Mouse (Mus musculus) liver, adult 2 months (tissue): ENCODE measurements around the gene Fbxo45. TPM values are rescaled to one million over a fixed set of nuclear protein-coding genes. Genes with fewer than 3 reads are reported as not detected.
"Not testable (repeated sequence)": the region's sequence is repeated elsewhere in the genome, so short reads cannot be mapped to it uniquely, and the experiment has no call there.

Experiments
- DNase-seq: peaks from one replicate; pipeline ENCODE4 v3.0.0-alpha.2; 2011; ENCODE audit warnings: low read depth, low spot score; ENCODE audit errors: extremely low read depth
- H3K27ac ChIP-seq: fragments of 200-500 bp; replicated peaks from 2 replicates; pipeline ENCODE4 v1.5.1; 2012; ENCODE audit warnings: low read depth, mild to moderate bottlenecking, control low read depth, inconsistent platforms, low read length; ENCODE audit not compliant: insufficient read depth
- H3K27me3 ChIP-seq: fragments of 200-500 bp; 2 replicates; pipeline ENCODE4 v1.6.1; 2012; ENCODE audit warnings: mild to moderate bottlenecking, moderate library complexity, low read length, inconsistent platforms; ENCODE audit not compliant: control insufficient read depth, insufficient read depth
- H3K36me3 ChIP-seq: fragments of 200-500 bp; 2 replicates; pipeline ENCODE4 v1.6.1; 2012; ENCODE audit warnings: low read length, inconsistent platforms; ENCODE audit not compliant: control insufficient read depth, insufficient read depth
- H3K4me1 ChIP-seq: fragments of 200-500 bp; 2 replicates; pipeline ENCODE4 v1.6.1; 2011; ENCODE audit warnings: low read length; ENCODE audit not compliant: control insufficient read depth, insufficient read depth
- H3K4me3 ChIP-seq: fragments of 200-500 bp; 2 replicates; pipeline ENCODE4 v1.5.1; 2011; ENCODE audit warnings: low read depth, mild to moderate bottlenecking, control low read depth, low read length, moderate library complexity; ENCODE audit not compliant: insufficient read depth
- H3K79me2 ChIP-seq: fragments of 200-500 bp; 2 replicates; pipeline ENCODE4 v1.6.1; 2012; ENCODE audit warnings: inconsistent platforms, mild to moderate bottlenecking, low read length, moderate library complexity; ENCODE audit not compliant: control insufficient read depth, insufficient read depth
- H3K9ac ChIP-seq: fragments of 200-500 bp; 2 replicates; pipeline ENCODE4 v1.6.1; 2012; ENCODE audit warnings: low read depth, mild to moderate bottlenecking, control low read depth, inconsistent platforms, low read length
- CTCF ChIP-seq: fragments of 200-500 bp; IDR thresholded peaks from 2 replicates; pipeline ENCODE4 v1.5.1; 2011; ENCODE audit warnings: low read depth, low read length, control low read depth
- POLR2A ChIP-seq: fragments of 200-500 bp; IDR thresholded peaks from 2 replicates; pipeline ENCODE4 v1.6.1; 2011; ENCODE audit warnings: low read length, control low read depth; ENCODE audit not compliant: insufficient read depth; ENCODE audit errors: extremely low read depth
- WGBS: fragments of 180-500 bp; shearing (Covaris S2); methylation state at CpG from one replicate; pipeline ENCODE4 v1.1.7; 2018; 5-methylcytosine and 5-hydroxymethylcytosine counted together
- polyA plus RNA-seq: library from polyadenylated mRNA; depleted of rRNA; stranded (reverse); fragments of >200 nt; gene quantifications from 2 replicates; pipeline ENCODE4 v1.2.3, GENCODE M21; 2012
- total RNA-seq: library from RNA; depleted of rRNA; stranded (reverse); fragments of >200 nt; gene quantifications from 2 replicates; pipeline ENCODE4 v1.2.3, GENCODE M21; 2014

Fbxo45 gene
- total and polyA plus RNA-seq, 2 experiments: 2.1 to 4.5 TPM

- WGBS: under 1% methylated on average over 75 of the region's 75 CpGs
- peaks cover 2% of the 10 kb centered on the region; the same call in 1 of the 2 replicates for H3K36me3 ChIP-seq
- peak; percentile 84 for DNase-seq
Observed at GRCm38 (mm10) chr16:32277308-32278256, 30.6 kb upstream of the Fbxo45 start, which contains the start of gene Rnf168. TSS of gene Rnf168 (plus strand) at chr16:32277459.

GRCm38 (mm10) chr16:32275830-32276229 is 28.9 kb upstream of the Fbxo45 start:
- DNase-seq: no peak
- Histone ChIP-seq H3K36me3 (no peaks in the 10 kb centered on the region), H3K27me3 (no peaks in the 10 kb centered on the region), H3K4me3 (no peak overlapping the region), H3K9ac (no peak overlapping the region), H3K79me2 (peaks cover 5% of the 10 kb centered on the region; the same call in 1 of the 2 replicates), H3K4me1 (peaks cover 3% of the 10 kb centered on the region), H3K27ac (no peak overlapping the region)
- WGBS: 79% methylated on average over 1 of the region's 1 CpGs
- TF ChIP-seq CTCF (no peak), POLR2A (no peak)

More at GRCm38 (mm10) chr16:32277308-32278256, 30.6 kb upstream of the Fbxo45 start, which contains the start of gene Rnf168:
- Histone ChIP-seq H3K27me3 (no peaks in the 10 kb centered on the region), H3K79me2 (peaks cover 5% of the 10 kb centered on the region; the same call in 1 of the 2 replicates), H3K9ac (peak within 1 kb of the TSS; percentile 90), H3K27ac (peak within 1 kb of the TSS; percentile 87), H3K4me3 (peak within 1 kb of the TSS; percentile 94), H3K4me1 (peaks cover 3% of the 10 kb centered on the region)
- peak; percentile 62 for TF ChIP-seq POLR2A
- TF ChIP-seq CTCF: no peak

DNA sequence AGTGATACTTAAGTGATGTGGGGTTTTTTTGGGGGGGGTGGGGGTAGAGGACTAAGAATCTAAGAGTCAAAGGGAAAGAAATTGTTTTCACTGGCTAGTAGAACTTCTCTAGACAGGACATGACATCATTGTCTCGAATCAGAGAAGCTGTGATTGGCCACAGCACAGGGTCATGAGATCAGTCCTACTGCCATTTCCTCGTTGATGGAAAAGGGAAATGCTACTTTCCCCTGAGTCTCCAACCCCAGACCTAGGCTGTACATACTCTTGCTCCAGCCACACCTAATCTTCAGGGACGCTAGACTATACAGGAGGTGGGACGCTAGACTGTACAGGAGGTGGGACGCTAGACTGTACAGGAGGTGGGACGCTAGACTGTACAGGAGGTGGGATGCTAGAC is 28.1 kb upstream of the Fbxo45 start:
- no peak for DNase-seq
- TF ChIP-seq CTCF: no peak
- no peak for TF ChIP-seq POLR2A
- H3K79me2 ChIP-seq: peaks cover 4% of the 10 kb centered on the region; the same call in 1 of the 2 replicates
- H3K27me3 ChIP-seq: no peaks in the 10 kb centered on the region
- no peak overlapping the region for H3K9ac ChIP-seq
- no peak overlapping the region for H3K4me3 ChIP-seq
- H3K36me3 ChIP-seq: no peaks in the 10 kb centered on the region
- WGBS: 88% methylated on average over 6 of the region's 6 CpGs
- H3K4me1 ChIP-seq: peaks cover 3% of the 10 kb centered on the region
- no peak overlapping the region for H3K27ac ChIP-seq

GRCm38 (mm10) chr16:32273338-32273737 is 26.4 kb upstream of the Fbxo45 start:
- peaks cover 2% of the 10 kb centered on the region for H3K4me1 ChIP-seq
- no peak overlapping the region for H3K4me3 ChIP-seq
- H3K79me2 ChIP-seq: no peaks in the 10 kb centered on the region; the same call in 1 of the 2 replicates
- DNase-seq: no peak
- H3K27me3 ChIP-seq: no peaks in the 10 kb centered on the region
- TF ChIP-seq CTCF (peak; percentile 71), POLR2A (no peak)
- no peaks in the 10 kb centered on the region for H3K36me3 ChIP-seq
- H3K27ac ChIP-seq: no peak overlapping the region
- 66% methylated on average over 9 of the region's 9 CpGs for WGBS
- no peak overlapping the region for H3K9ac ChIP-seq

GRCm38 (mm10) chr16:32271291-32271690 is 24.3 kb upstream of the Fbxo45 start, which contains the start of gene Smco1:
TSS of gene Smco1 (plus strand) at chr16:32271468.
- no peak for DNase-seq
- Histone ChIP-seq H3K4me1 (no peaks in the 10 kb centered on the region), H3K27me3 (no peaks in the 10 kb centered on the region), H3K27ac (no peak within 1 kb of the TSS), H3K4me3 (no peak within 1 kb of the TSS), H3K36me3 (no peaks in the 10 kb centered on the region), H3K9ac (no peak within 1 kb of the TSS), H3K79me2 (no peaks in the 10 kb centered on the region)
- no peak for TF ChIP-seq CTCF
- no peak for TF ChIP-seq POLR2A
- 82% methylated on average over 11 of the region's 11 CpGs for WGBS

DNA sequence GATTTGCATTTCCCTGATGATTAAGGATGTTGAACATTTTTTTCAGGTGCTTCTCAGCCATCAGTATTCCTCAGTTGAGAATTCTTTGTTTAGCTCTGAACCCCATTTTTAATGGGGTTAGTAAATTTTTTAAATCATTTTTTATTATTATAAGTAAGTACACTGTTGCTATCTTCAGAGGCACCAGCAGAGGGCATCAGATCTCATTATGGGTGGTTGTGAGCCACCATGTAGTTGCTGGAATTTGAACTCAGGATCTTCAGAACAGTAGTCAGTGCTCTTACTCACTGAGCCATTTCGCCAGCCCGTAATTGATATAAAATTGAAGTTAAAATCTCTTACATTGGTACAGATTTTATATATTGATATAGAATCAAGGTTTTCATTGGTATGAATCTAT is 17.3 kb upstream of the Fbxo45 start:
- not testable (repeated sequence) for H3K4me1 ChIP-seq, H3K36me3 ChIP-seq, H3K27me3 ChIP-seq, H3K4me3 ChIP-seq, H3K27ac ChIP-seq, H3K9ac ChIP-seq, H3K79me2 ChIP-seq
- peak; percentile 30 for DNase-seq
- 82% methylated on average over 2 of the region's 2 CpGs for WGBS
